Mouse (Mus musculus): ENCODE measurements at regions not wholly inside any gene's neighbourhood (a gene's known extent, or its start where the extent isn't known, plus 50 kb on each side); places are given as distances from the start of the nearest gene placed in this dataset.

DNA sequence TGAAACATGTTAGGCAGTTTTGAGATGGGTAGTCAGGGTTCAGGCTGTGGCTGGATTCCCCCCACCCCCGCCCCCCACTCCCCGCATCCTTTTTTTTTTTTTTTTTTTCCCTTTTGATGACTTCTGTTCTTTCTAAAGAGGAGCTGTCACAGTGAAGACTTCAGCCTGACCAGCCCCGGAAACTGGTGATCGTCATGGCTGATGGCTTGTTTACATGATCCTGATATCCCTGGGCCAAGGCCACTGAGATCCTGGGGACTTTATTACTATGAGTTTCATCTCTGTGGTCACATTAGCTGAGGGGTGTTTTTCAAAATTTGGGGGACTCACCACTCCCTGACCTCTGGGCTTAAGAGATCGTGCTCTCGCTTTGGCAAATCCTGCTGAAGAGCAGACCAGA, 275.9 kb upstream of the Zfp507 start:
- Histone ChIP-seq H3K4me3 (replicated peaks) (no peak overlapping the region), H3K36me3 (no peaks in the 10 kb centered on the region), H3K4me1 (peaks cover 29% of the 10 kb centered on the region), H3K9ac (no peak overlapping the region), H3K9me3 (replicated peaks) (peaks cover 6% of the 10 kb centered on the region), H3K27ac (peak overlapping the region; percentile 56), H3K27me3 (no peaks in the 10 kb centered on the region), H3K4me2 (no peak overlapping the region)
- no peak for ATAC-seq (replicated peaks; ENCODE audit: low FRiP score)
- WGBS: 43% methylated on average over 6 of the region's 6 CpGs

DNA sequence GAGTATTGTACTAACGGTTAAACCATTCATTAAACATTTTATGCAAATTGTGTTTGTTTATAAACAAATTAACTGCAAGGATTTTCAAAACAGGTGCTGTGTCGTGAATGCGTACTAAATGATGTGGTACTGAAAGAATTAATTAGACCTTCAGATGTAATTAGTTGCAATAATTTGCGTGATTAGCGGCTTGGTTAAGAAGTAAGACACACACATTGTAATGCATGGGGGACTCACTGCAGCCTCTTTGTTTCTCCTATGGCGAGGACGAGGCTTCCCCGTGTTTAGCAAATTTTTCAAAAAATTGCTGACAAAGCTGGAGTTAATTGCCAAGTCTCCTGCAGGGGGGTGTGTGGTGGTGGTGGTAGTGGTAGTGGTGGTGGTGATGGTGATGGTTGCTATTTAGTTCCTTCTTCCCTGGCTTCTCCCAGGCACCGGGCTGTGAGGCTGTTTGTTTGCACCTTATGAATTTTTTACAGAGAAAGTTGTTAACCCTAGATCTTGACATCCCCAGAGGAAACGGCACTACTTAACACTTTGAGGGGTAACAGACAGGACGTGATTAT, 275.4 kb upstream of the Zfp507 start:
- 59% methylated on average over 11 of the region's 11 CpGs for WGBS
- ATAC-seq (replicated peaks; ENCODE audit: low FRiP score): no peak
- no peaks in the 10 kb centered on the region for H3K27me3 ChIP-seq

DNA sequence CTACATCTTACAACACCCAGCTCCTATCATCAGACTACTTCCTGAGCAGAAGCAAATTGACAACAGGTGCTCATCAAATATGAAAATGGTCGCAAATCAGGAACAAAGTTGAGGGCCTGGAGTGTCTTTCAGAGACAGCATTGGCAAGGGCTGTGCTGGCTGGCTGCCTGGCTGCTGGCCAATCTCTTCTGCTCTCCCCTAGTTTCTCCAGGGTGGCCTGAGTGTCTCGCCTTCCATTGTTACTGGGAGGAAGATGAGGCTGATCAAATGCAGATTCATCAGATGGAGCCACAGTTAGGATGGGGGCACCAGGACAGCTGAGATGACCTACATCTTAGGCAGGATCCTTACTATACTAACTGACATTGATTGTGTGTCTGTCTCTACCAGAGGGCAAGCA, 274.5 kb upstream of the Zfp507 start:
- Histone ChIP-seq H3K9me3 (replicated peaks) (peaks cover 6% of the 10 kb centered on the region), H3K27me3 (peaks cover 8% of the 10 kb centered on the region), H3K9ac (no peak overlapping the region), H3K4me1 (peaks cover 36% of the 10 kb centered on the region), H3K36me3 (no peaks in the 10 kb centered on the region), H3K27ac (peak overlapping the region; percentile 78; the same call in 1 of the 2 replicates), H3K4me3 (replicated peaks) (no peak overlapping the region), H3K4me2 (no peak overlapping the region)
- WGBS: 84% methylated on average over 2 of the region's 2 CpGs
- ATAC-seq (replicated peaks; ENCODE audit: low FRiP score): no peak

More for the DNA sequence above, 275.4 kb upstream of the Zfp507 start:
- peaks cover 34% of the 10 kb centered on the region for H3K4me1 ChIP-seq
- H3K9me3 ChIP-seq (replicated peaks): peaks cover 6% of the 10 kb centered on the region
- H3K4me3 ChIP-seq (replicated peaks): no peak overlapping the region
- H3K4me2 ChIP-seq: no peak overlapping the region
- H3K36me3 ChIP-seq: no peaks in the 10 kb centered on the region
- no peak overlapping the region for H3K9ac ChIP-seq
- H3K27ac ChIP-seq: peak overlapping the region; percentile 56; the same call in 1 of the 2 replicates

DNA sequence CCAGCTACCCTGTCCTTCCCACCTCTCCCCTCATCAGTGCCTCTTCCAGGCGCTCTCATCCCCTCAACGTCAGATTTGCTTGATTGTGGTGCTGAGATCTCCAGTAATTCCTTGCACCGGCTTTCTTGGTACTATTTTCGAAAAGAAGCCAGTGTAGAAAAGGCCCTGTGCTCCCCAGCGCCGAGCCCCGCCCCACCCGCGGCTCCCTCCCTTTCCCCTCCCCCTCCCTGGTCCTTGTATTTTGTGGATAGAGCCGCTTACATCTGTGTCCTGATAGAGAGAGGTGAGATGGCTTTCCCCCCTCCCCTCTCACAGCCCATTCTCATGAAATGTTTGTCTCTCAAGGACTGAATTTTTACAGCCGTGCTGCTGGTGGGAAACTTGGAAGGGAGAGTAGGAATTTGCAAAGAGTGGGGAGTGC, 273.2 kb upstream of the Zfp507 start:
- ATAC-seq (replicated peaks; ENCODE audit: low FRiP score): peak; percentile 67
- peaks cover 5% of the 10 kb centered on the region; the same call in 1 of the 2 replicates for H3K9me3 ChIP-seq (replicated peaks)
- no peak overlapping the region for H3K9ac ChIP-seq
- peak overlapping the region; percentile 78 for H3K27ac ChIP-seq
- peak overlapping the region; percentile 43 for H3K4me2 ChIP-seq
- peaks cover 39% of the 10 kb centered on the region for H3K4me1 ChIP-seq
- 6% methylated on average over 11 of the region's 11 CpGs for WGBS
- no peaks in the 10 kb centered on the region for H3K36me3 ChIP-seq
- H3K4me3 ChIP-seq (replicated peaks): no peak overlapping the region
- peaks cover 11% of the 10 kb centered on the region for H3K27me3 ChIP-seq

DNA sequence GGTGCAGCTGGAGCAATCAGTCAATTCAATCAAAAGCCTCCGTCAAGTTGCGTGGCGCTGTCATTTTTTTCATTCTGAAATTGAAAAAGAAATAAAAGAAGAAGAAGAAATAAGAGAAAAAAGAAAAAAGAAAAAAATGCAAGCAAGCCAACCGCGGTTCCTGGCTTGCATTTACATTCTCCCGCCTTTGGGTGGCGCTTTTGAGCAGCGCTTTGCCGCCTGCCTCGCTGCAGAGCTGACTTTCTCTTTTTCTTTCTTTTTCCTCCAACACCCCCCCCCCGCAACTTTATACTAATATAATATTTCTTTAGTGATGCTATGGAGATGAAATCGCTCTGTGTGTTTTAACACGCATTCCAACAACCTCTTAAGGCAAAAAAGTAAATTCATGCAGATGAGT, 269.0 kb upstream of the Zfp507 start:
- WGBS: 9% methylated on average over 13 of the region's 13 CpGs

DNA sequence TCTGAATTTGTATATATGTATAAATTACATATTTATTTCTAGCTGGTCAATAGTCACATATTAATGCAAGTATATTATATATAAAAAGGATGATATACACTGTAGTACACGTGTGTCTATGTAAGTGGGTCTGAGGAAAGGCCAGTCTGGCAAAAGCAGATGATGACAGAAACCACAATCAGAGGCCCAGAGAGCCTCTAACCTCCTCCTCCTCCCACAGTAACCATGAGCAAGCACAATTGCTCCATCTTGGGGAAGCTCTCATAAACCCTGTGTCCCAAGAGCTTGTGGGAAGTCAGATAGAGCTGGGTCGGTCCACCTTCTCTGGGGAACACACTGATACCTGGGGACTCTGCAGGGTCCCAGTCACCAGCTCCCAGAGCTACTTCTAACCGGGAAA, 263.9 kb upstream of the Zfp507 start:
- 72% methylated on average over 3 of the region's 3 CpGs for WGBS
- no peak for ATAC-seq (replicated peaks; ENCODE audit: low FRiP score)
- no peak overlapping the region for H3K27ac ChIP-seq
- peaks cover 15% of the 10 kb centered on the region for H3K27me3 ChIP-seq
- no peaks in the 10 kb centered on the region for H3K36me3 ChIP-seq
- no peak overlapping the region for H3K4me3 ChIP-seq (replicated peaks)
- H3K9ac ChIP-seq: no peak overlapping the region
- H3K4me1 ChIP-seq: no peaks in the 10 kb centered on the region
- no peaks in the 10 kb centered on the region for H3K9me3 ChIP-seq (replicated peaks)
- no peak overlapping the region for H3K4me2 ChIP-seq

More for the DNA sequence above, 269.0 kb upstream of the Zfp507 start:
- Histone ChIP-seq H3K9ac (no peak overlapping the region), H3K9me3 (replicated peaks) (no peaks in the 10 kb centered on the region), H3K4me2 (peak overlapping the region; percentile 49), H3K27me3 (peaks cover 25% of the 10 kb centered on the region), H3K4me3 (replicated peaks) (peak overlapping the region; percentile 23), H3K4me1 (peaks cover 29% of the 10 kb centered on the region), H3K36me3 (no peaks in the 10 kb centered on the region), H3K27ac (no peak overlapping the region)
- ATAC-seq (replicated peaks; ENCODE audit: low FRiP score): no peak

DNA sequence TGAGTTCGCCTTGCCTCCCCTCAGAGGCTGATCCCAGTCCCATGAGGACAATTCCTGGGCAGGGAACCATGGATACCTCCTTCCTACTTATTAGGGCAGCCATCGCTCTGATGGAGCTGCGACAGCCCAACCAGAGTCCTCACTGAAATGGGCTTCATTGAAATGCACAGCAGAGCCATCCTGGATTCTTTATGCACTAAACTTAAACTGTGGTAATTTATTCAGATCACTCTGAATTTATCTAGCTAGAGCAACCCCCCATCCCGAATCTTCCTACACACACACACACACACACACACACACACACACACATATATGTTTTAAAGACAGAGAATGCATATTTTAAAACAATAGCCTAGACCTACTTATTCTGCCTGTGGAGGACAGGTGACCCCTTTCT, 258.9 kb upstream of the Zfp507 start:
- Histone ChIP-seq H3K27me3 (no peaks in the 10 kb centered on the region), H3K4me2 (no peak overlapping the region), H3K27ac (no peak overlapping the region), H3K4me1 (no peaks in the 10 kb centered on the region), H3K9ac (no peak overlapping the region), H3K9me3 (replicated peaks) (no peaks in the 10 kb centered on the region), H3K4me3 (replicated peaks) (no peak overlapping the region), H3K36me3 (no peaks in the 10 kb centered on the region)
- no peak for ATAC-seq (replicated peaks; ENCODE audit: low FRiP score)
- WGBS: 86% methylated on average over 4 of the region's 4 CpGs

DNA sequence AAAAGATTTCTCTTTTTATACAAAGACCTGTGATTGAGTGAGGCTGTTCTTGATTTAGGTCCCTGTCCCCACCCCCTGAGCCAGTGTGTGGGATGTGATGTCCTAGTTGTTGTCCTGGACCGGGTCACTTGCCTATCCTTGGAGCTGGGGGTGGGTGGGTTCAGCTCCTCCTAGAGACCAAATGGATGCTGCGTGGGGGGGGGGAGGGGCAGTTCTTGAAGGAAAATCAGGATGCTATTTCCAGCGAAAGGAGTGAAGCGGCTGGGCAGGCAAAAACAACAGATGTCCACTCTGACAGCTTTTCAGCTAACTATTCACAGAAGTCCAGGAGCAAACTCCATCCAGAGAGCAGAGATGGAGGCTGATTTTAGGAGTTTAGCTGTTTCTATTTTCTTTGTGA, 257.6 kb upstream of the Zfp507 start:
- 38% methylated on average over 4 of the region's 4 CpGs for WGBS
- no peaks in the 10 kb centered on the region for H3K4me1 ChIP-seq
- no peaks in the 10 kb centered on the region for H3K9me3 ChIP-seq (replicated peaks)
- no peaks in the 10 kb centered on the region for H3K27me3 ChIP-seq
- H3K36me3 ChIP-seq: no peaks in the 10 kb centered on the region
- no peak overlapping the region for H3K4me2 ChIP-seq
- no peak overlapping the region for H3K27ac ChIP-seq
- H3K9ac ChIP-seq: no peak overlapping the region
- no peak for ATAC-seq (replicated peaks; ENCODE audit: low FRiP score)
- no peak overlapping the region for H3K4me3 ChIP-seq (replicated peaks)

DNA sequence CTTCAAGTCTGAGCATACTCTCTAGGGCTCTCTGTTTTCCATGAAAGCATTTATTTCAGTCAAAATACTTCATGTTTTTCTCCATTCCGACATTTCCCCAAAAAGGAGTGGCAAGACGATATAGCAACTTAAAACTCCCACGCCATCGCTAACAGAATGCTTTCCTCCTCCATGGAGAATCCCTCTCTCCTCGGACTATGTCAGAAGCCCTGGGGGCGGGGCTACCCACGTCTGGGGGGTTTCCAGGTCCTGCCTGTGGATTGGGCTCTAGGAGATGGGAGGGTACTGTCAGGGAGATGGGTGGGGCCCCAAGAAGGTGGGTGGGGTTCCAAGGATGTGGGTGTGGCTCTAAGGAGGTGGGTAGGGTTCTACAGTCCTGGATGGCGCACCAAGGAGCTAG, 243.2 kb upstream of the Zfp507 start:
- Histone ChIP-seq H3K36me3 (no peaks in the 10 kb centered on the region), H3K9me3 (replicated peaks) (no peaks in the 10 kb centered on the region), H3K4me2 (no peak overlapping the region), H3K9ac (no peak overlapping the region), H3K27ac (no peak overlapping the region), H3K4me1 (no peaks in the 10 kb centered on the region), H3K27me3 (no peaks in the 10 kb centered on the region), H3K4me3 (replicated peaks) (no peak overlapping the region)
- ATAC-seq (replicated peaks; ENCODE audit: low FRiP score): no peak
- 76% methylated on average over 8 of the region's 8 CpGs for WGBS

DNA sequence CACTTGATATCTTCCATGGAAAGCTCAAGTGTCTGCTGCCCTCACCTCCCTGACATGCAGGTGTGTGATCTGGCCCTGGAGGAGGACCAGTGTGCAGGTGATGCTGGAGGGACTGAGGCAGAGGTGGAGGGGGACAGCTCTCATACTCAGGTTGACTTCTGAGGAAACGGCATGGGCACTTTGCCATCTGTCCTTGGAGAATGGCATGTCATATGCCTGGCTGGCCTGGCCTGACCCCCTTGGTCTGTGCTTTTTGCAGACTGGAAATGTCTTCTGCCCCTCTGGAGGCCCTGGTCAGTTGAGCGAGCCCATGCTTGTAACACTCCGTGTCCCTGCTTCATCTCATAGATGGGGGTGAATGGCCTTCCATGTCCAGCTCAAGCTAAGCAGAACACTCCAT, 229.1 kb upstream of the Zfp507 start:
- WGBS: 93% methylated on average over 3 of the region's 3 CpGs
- no peaks in the 10 kb centered on the region for H3K27me3 ChIP-seq
- H3K9me3 ChIP-seq (replicated peaks): no peaks in the 10 kb centered on the region
- no peak overlapping the region for H3K4me2 ChIP-seq
- ATAC-seq (replicated peaks; ENCODE audit: low FRiP score): no peak
- H3K4me1 ChIP-seq: no peaks in the 10 kb centered on the region
- no peak overlapping the region for H3K4me3 ChIP-seq (replicated peaks)
- no peaks in the 10 kb centered on the region for H3K36me3 ChIP-seq
- no peak overlapping the region for H3K9ac ChIP-seq
- no peak overlapping the region for H3K27ac ChIP-seq

DNA sequence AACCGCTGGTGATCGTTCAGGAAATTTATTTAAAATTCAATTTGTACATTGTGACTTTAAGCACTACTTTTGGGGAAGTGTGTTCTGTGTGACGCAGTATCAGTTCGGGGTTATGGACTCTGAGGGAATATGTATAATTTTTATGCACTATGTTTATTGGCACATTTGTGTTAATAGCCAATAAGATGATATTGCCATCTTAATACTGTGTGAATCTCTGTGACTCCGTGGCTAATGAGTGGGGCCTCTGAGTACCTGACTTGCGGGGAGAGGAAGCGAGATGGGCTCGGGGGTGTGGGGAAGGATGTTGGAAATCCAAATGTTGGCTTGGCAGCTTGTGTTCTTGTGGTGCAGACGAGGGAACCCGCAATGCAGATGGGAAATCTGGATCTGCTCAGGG, 220.2 kb upstream of the Zfp507 start:
- no peak for ATAC-seq (replicated peaks; ENCODE audit: low FRiP score)
- Histone ChIP-seq H3K27ac (no peak overlapping the region), H3K4me1 (no peaks in the 10 kb centered on the region), H3K27me3 (no peaks in the 10 kb centered on the region), H3K4me3 (replicated peaks) (no peak overlapping the region), H3K9me3 (replicated peaks) (no peaks in the 10 kb centered on the region), H3K9ac (no peak overlapping the region), H3K4me2 (no peak overlapping the region), H3K36me3 (no peaks in the 10 kb centered on the region)
- 79% methylated on average over 10 of the region's 10 CpGs for WGBS

DNA sequence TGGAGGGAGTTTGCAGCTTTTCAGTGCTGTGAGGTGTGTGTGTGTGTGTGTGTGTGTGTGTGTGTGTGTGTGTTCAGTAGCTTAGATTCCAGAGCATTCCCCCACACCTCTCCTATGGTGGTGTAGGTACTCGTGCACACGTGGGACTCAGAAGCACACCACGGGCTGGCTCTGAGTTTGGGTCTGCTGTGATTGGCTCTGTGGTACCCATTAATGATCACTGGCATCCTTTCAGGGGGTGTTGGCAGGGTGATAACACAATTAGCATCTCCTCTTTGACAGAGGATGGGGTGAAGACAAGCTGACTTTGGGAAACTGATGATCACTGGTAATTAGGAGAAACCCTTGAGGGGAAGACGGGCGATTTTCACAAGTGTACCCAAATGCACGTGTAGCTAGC, 219.7 kb upstream of the Zfp507 start:
- no peak overlapping the region for H3K4me3 ChIP-seq (replicated peaks)
- no peak overlapping the region for H3K4me2 ChIP-seq
- H3K36me3 ChIP-seq: no peaks in the 10 kb centered on the region
- no peaks in the 10 kb centered on the region for H3K9me3 ChIP-seq (replicated peaks)
- no peak overlapping the region for H3K27ac ChIP-seq
- no peak for ATAC-seq (replicated peaks; ENCODE audit: low FRiP score)
- 68% methylated on average over 6 of the region's 6 CpGs for WGBS
- no peaks in the 10 kb centered on the region for H3K4me1 ChIP-seq
- no peaks in the 10 kb centered on the region for H3K27me3 ChIP-seq
- no peak overlapping the region for H3K9ac ChIP-seq

All from kidney, embryonic 15.5 days (tissue).